Mouse (Mus musculus) retina, embryonic 14.5 days (tissue): ENCODE measurements around the gene Ccdc187.
A peak's percentile ranks its signal among the peaks of the same experiment; 100 is the strongest.

Experiments
- DNase-seq: peaks from one replicate; pipeline ENCODE4 v3.0.0-alpha.2; 2015; ENCODE audit warnings: low spot score

The Ccdc187 gene

GRCm38 (mm10) chr2:26209566-26209965 lies 84.8 kb downstream of the Ccdc187 start:
- DNase-seq, result no peak

- DNase-seq, result peak; percentile 86
Observed at GRCm38 (mm10) chr2:26208126-26208789, 86.1 kb downstream of the Ccdc187 start, which contains the start of gene Lhx3. Lhx3 (minus strand) TSS chr2:26208289.

GRCm38 (mm10) chr2:26207559-26207958 lies 86.8 kb downstream of the Ccdc187 start:
- DNase-seq, result peak; percentile 51

- no peak for DNase-seq
Observed at GRCm38 (mm10) chr2:26205761-26206160, 88.6 kb downstream of the Ccdc187 start.

- peak; percentile 60 for DNase-seq
Observed at GRCm38 (mm10) chr2:26205126-26205525, 89.2 kb downstream of the Ccdc187 start.

GRCm38 (mm10) chr2:26202849-26203475 lies 91.4 kb downstream of the Ccdc187 start:
- DNase-seq, result no peak

- no peak for DNase-seq
Observed at GRCm38 (mm10) chr2:26201926-26202848, 92.2 kb downstream of the Ccdc187 start.

GRCm38 (mm10) chr2:26198488-26198887 lies 95.9 kb downstream of the Ccdc187 start:
- peak; percentile 54 for DNase-seq

- no peak for DNase-seq
Observed at GRCm38 (mm10) chr2:26194552-26195339, 99.6 kb downstream of the Ccdc187 start.
